Mouse (Mus musculus): Measurements from ENCODE around the gene Fut1.

DNA sequence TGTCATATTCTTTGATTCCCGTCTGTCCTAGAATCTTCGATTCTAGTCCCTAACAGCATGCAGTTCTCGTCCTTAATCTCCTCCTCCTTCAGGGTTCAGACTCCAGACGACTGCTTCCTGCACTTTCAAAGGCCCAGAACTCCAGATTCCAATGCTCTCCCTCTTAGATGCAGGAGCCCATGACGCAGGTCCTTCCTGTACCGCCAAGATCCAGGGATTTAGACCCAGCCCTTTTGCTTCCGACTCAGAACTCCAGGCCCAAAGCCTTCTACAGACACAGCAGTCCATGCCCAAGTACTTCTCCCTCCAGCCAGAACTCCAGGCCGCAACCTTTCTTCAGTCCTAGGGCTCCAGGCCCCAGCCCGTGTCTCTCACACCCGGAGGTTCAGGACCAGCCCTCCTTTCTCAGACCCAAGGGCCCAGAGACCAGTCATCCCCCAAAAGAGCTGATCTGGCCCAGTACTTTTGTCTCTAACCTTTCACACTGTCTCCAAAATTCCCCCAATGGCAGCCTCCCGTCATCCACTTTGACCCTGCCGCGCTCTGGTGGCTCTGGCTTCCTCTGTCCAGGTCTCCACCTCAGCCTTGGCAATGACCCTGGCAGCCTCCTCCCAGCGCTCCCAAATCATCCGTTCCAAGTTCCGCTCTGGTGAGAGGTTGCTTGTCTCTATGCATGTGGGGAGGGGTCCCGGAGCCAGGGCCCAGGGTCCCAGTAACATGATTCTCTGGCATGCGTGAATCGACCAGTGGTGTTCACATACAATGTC is 23.3 kb downstream of the Fut1 start:
- TF ChIP-seq CTCF (IDR thresholded peaks at IDR 0.05; ENCODE audit: borderline replicate concordance, insufficient read depth, low read depth, low read length) = no peak
- TF ChIP-seq POLR2A (IDR thresholded peaks at IDR 0.05; ENCODE audit: borderline replicate concordance, insufficient read depth, low read length) = no peak
